Mouse (Mus musculus): ENCODE data around the gene Kcnq1. TPM values are rescaled to one million over a fixed set of nuclear protein-coding genes. Genes with fewer than 3 reads are reported as not detected.

The Kcnq1 gene
- polyA plus RNA-seq, 1 experiment = 0.54 TPM

- 100% methylated on average over 1 of the region's 1 CpGs for WGBS
- DNase-seq = no peak
- no peak overlapping the region for H3K4me3 ChIP-seq (replicated peaks; ENCODE audit: insufficient read depth, low read depth, low read length)
- no peaks in the 10 kb centered on the region for H3K27me3 ChIP-seq (ENCODE audit: control insufficient read depth, insufficient read depth, low read length)
- H3K27ac ChIP-seq (ENCODE audit: insufficient read depth, low read length) = no peak overlapping the region
- TF ChIP-seq CTCF (IDR thresholded peaks at IDR 0.05; ENCODE audit: borderline replicate concordance, insufficient read depth, low read depth, low read length) (no peak), POLR2A (IDR thresholded peaks at IDR 0.05; ENCODE audit: borderline replicate concordance, insufficient read depth, low read length) (no peak)
- H3K4me1 ChIP-seq (ENCODE audit: control insufficient read depth, insufficient read depth, low read length) = no peaks in the 10 kb centered on the region
Measured at GRCm38 (mm10) chr7:143349848-143350247, 243.7 kb downstream of the Kcnq1 start.

- WGBS = 78% methylated on average over 5 of the region's 5 CpGs
- Histone ChIP-seq H3K27ac (ENCODE audit: insufficient read depth, low read length) (no peak overlapping the region), H3K4me1 (ENCODE audit: control insufficient read depth, insufficient read depth, low read length) (no peaks in the 10 kb centered on the region), H3K4me3 (replicated peaks; ENCODE audit: insufficient read depth, low read depth, low read length) (no peak overlapping the region), H3K27me3 (ENCODE audit: control insufficient read depth, insufficient read depth, low read length) (no peaks in the 10 kb centered on the region)
- no peak for DNase-seq
- no peak for TF ChIP-seq CTCF (IDR thresholded peaks at IDR 0.05; ENCODE audit: borderline replicate concordance, insufficient read depth, low read depth, low read length)
- no peak for TF ChIP-seq POLR2A (IDR thresholded peaks at IDR 0.05; ENCODE audit: borderline replicate concordance, insufficient read depth, low read length)
Measured at GRCm38 (mm10) chr7:143355831-143356230, 249.7 kb downstream of the Kcnq1 start.

DNA sequence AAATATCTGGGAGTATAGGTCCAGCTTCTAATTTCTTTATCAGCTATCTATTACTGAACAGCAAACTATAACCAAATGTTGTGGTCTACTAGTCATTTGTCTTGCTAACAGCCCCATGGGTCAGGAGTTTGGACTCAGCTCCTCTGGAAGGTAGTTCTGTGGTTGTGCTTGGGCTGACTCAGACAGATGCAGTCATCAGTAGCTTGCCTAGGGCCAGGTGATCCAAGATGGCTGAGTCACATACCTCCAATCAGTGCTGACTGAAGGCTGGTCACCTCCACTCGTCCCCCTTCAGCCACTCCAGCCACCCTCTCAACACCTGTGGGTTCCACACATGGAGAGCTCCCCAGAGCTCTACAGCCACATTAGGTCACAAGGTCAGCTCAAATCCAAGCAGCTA is 250.9 kb downstream of the Kcnq1 start:
- H3K4me3 ChIP-seq (replicated peaks; ENCODE audit: insufficient read depth, low read depth, low read length) = no peak overlapping the region
- TF ChIP-seq CTCF (IDR thresholded peaks at IDR 0.05; ENCODE audit: borderline replicate concordance, insufficient read depth, low read depth, low read length) (no peak), POLR2A (IDR thresholded peaks at IDR 0.05; ENCODE audit: borderline replicate concordance, insufficient read depth, low read length) (no peak)
- whole genome bisulfite sequencing = 81% methylated on average over 1 of the region's 1 CpGs

GRCm38 (mm10) chr7:143357831-143358230 is 251.7 kb downstream of the Kcnq1 start:
- Histone ChIP-seq H3K27ac (ENCODE audit: insufficient read depth, low read length) (no peak overlapping the region), H3K4me3 (replicated peaks; ENCODE audit: insufficient read depth, low read depth, low read length) (no peak overlapping the region), H3K27me3 (ENCODE audit: control insufficient read depth, insufficient read depth, low read length) (no peaks in the 10 kb centered on the region), H3K4me1 (ENCODE audit: control insufficient read depth, insufficient read depth, low read length) (no peaks in the 10 kb centered on the region)
- TF ChIP-seq CTCF (IDR thresholded peaks at IDR 0.05; ENCODE audit: borderline replicate concordance, insufficient read depth, low read depth, low read length) (no peak), POLR2A (IDR thresholded peaks at IDR 0.05; ENCODE audit: borderline replicate concordance, insufficient read depth, low read length) (no peak)
- no peak for DNase-seq
- 81% methylated on average over 4 of the region's 4 CpGs for WGBS

More for the DNA sequence above, 250.9 kb downstream of the Kcnq1 start:
- Histone ChIP-seq H3K4me1 (ENCODE audit: control insufficient read depth, insufficient read depth, low read length) (no peaks in the 10 kb centered on the region), H3K27ac (ENCODE audit: insufficient read depth, low read length) (no peak overlapping the region), H3K27me3 (ENCODE audit: control insufficient read depth, insufficient read depth, low read length) (no peaks in the 10 kb centered on the region)
- no peak for DNase-seq

DNA sequence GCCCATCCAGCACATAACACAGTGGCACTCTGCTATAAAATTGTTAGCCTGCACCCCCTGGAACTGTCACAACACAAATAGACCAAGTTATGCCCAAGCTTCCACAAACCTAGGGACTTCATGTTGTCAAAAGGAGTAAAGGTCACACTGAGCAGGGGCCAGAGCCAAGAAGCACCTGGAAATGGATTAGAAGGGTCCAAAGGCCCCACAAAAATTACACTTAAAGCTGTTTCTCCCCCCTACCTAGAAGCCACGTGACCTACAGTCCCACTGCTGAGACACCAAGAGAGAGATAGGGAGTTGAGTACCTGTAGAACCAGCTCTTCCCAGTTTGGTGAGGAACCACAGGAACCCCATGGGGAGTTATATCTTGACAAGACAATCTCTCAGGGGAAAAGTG is 253.6 kb downstream of the Kcnq1 start:
- no peak overlapping the region for H3K27ac ChIP-seq (ENCODE audit: insufficient read depth, low read length)
- no peak overlapping the region for H3K4me3 ChIP-seq (replicated peaks; ENCODE audit: insufficient read depth, low read depth, low read length)
- TF ChIP-seq CTCF (IDR thresholded peaks at IDR 0.05; ENCODE audit: borderline replicate concordance, insufficient read depth, low read depth, low read length) = no peak
- TF ChIP-seq POLR2A (IDR thresholded peaks at IDR 0.05; ENCODE audit: borderline replicate concordance, insufficient read depth, low read length) = no peak
- DNase-seq = no peak
- no peaks in the 10 kb centered on the region for H3K4me1 ChIP-seq (ENCODE audit: control insufficient read depth, insufficient read depth, low read length)
- H3K27me3 ChIP-seq (ENCODE audit: control insufficient read depth, insufficient read depth, low read length) = no peaks in the 10 kb centered on the region
- WGBS = 95% methylated on average over 1 of the region's 1 CpGs

- no peak for DNase-seq
- Histone ChIP-seq H3K4me1 (ENCODE audit: control insufficient read depth, insufficient read depth, low read length) (no peaks in the 10 kb centered on the region), H3K4me3 (replicated peaks; ENCODE audit: insufficient read depth, low read depth, low read length) (no peak overlapping the region), H3K27ac (ENCODE audit: insufficient read depth, low read length) (no peak overlapping the region), H3K27me3 (ENCODE audit: control insufficient read depth, insufficient read depth, low read length) (no peaks in the 10 kb centered on the region)
- WGBS = 58% methylated on average over 5 of the region's 5 CpGs
- TF ChIP-seq POLR2A (IDR thresholded peaks at IDR 0.05; ENCODE audit: borderline replicate concordance, insufficient read depth, low read length) (no peak), CTCF (IDR thresholded peaks at IDR 0.05; ENCODE audit: borderline replicate concordance, insufficient read depth, low read depth, low read length) (no peak)
Measured at GRCm38 (mm10) chr7:143360776-143361175, 254.6 kb downstream of the Kcnq1 start.

DNA sequence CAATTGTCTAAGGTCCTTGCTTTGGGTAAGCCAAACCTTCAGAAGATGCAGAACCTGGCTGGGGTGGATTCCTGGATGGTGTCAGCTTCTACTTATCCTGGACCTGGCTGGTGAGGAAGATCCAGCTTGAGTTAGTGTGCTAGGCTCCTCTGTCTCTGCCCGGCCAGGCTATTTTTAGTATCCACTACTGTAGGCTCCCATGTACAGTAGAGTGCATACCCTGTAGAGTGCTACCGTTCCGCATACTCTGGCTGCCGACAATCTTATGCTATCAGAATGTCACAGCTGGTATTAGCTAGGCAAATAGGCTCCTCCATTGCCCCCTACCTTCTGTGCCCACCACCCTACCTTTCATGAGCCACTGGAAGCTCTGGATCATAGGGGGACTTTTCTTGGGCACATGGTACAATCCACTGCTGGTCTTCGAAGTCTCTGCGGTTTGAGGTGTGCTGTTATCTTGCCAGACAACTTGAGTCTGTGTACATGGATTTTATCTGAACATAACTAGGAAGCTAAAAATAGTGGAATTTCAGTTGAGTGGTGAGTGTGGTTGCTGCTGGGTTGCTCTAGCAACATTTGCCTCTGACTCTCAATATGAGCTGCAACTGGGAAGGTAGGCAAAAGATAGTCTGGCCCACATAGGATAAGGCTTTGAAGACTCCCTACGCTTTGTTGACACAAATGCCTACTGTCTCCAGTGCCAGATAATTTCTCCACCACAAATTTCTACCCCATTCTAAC is 258.1 kb downstream of the Kcnq1 start:
- H3K27ac ChIP-seq (ENCODE audit: insufficient read depth, low read length) = no peak overlapping the region
- WGBS = 92% methylated on average over 7 of the region's 7 CpGs
- DNase-seq = no peak
- TF ChIP-seq POLR2A (IDR thresholded peaks at IDR 0.05; ENCODE audit: borderline replicate concordance, insufficient read depth, low read length) = no peak
- TF ChIP-seq CTCF (IDR thresholded peaks at IDR 0.05; ENCODE audit: borderline replicate concordance, insufficient read depth, low read depth, low read length) = no peak
- H3K4me3 ChIP-seq (replicated peaks; ENCODE audit: insufficient read depth, low read depth, low read length) = no peak overlapping the region
- H3K4me1 ChIP-seq (ENCODE audit: control insufficient read depth, insufficient read depth, low read length) = no peaks in the 10 kb centered on the region
- H3K27me3 ChIP-seq (ENCODE audit: control insufficient read depth, insufficient read depth, low read length) = no peaks in the 10 kb centered on the region; the same call in 1 of the 2 replicates
